Mouse (Mus musculus): ENCODE data around the gene Dhps.
"Not testable (repeated sequence)": the region's sequence is repeated elsewhere in the genome, so short reads cannot be mapped to it uniquely, and the experiment has no call there.

Dhps gene

GRCm38 (mm10) chr8:85059879-85060616 lies 11.5 kb upstream of the Dhps start, which contains the start of gene Fbxw9:
Gene Fbxw9, plus strand, starts transcription at chr8:85060055.
- peak; percentile 96 for DNase-seq (ENCODE audit: low read depth, low spot score)

DNA sequence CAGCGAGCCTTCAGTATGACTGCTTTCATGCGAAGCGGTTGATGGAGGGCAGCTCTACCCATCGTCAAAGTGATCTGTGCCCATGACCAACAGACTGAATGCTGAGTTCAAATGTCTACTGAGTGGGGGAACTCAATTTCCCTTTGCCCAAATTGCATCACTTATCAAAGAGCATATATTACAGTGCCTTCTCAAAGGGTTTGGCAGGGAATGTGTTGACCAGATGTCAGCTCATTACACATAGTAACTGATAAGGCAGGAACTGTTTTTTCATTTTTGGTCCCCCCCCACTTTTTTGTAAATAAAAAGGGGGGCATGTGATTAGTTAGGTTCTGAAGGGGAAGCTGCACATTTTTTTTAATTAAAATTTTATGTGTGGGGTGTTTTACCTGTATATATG lies 9.0 kb upstream of the Dhps start:
- no peak for DNase-seq (ENCODE audit: low read depth, low spot score)

GRCm38 (mm10) chr8:85065213-85065612 lies 6.3 kb upstream of the Dhps start:
- DNase-seq (ENCODE audit: low read depth, low spot score), result no peak

DNA sequence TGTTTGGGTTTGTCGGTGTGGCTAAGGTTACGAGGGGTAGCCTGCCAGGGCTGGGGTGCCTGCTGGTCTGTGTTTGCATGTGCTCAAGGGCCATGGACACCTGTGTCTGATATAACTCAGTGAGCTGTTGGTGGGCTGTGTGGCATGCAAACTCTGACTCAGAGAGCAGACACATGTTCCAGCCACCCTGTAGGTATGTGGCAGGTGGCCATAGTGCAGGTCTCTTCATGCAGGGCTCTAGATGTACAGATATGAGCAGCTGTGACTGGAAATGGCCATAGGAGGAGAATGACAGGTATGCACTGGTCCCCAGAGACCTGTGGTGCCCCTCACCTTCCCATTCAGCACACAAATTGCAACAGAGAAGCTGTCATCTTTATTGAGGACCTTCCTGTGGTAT lies 4.4 kb upstream of the Dhps start:
- DNase-seq (ENCODE audit: low read depth, low spot score), result no peak

DNA sequence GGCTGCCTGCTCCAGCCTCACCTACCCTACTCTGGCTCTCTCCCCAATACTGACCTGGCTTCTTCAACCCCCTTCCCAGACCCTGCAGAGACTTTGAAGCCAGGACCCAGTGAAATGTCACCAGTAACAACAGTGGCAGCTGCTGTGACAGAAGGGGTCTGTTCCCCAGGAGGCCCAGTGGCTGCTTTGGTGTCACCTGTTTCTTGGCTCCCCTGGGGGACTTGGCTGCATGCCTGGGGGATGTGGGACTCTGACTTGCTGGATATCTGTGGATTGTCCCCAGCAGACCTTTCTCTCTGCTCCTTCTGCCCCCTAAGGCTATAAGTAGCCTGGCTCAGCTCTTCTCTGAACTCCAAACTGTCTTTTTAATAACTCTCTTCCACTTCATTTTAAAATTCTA lies 3.6 kb upstream of the Dhps start, which contains the start of gene Gm5741:
TSS of gene Gm5741 (minus strand) at position 1 of the 400 bp plus-strand sequence.
- no peak for DNase-seq (ENCODE audit: low read depth, low spot score)

- DNase-seq (ENCODE audit: low read depth, low spot score), result no peak
Observed at GRCm38 (mm10) chr8:85071041-85071440, 516 bp upstream of the Dhps start.

DNA sequence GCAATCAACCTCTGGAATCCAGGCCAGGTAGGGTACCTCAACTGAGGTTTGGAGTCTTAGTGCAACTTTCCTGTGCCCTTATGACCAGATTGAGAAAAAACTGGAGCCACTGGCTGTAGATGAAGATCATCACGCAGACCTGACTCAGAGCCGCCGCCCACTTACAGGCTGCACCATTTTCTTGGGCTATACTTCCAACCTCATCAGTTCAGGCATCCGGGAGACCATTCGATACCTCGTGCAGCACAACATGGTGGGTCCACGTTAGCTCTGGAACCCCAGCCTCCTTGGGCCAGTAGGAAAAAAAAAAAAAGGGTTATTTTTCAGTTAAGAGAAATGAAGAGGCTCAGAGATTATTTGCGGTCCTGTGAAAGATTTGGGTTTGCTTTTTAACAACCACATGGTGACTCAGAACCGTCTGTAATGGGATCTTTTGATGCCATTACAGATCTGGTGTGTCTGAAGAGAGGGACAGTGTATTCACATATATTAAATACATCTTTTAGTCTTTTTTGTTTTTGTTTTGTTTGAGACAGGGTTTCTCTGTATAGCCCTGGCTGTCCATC lies 890 bp downstream of the Dhps start:
- no peak for DNase-seq (ENCODE audit: low read depth, low spot score)

- DNase-seq (ENCODE audit: low read depth, low spot score), result no peak
Observed at GRCm38 (mm10) chr8:85073041-85073612, 1.6 kb downstream of the Dhps start.

DNA sequence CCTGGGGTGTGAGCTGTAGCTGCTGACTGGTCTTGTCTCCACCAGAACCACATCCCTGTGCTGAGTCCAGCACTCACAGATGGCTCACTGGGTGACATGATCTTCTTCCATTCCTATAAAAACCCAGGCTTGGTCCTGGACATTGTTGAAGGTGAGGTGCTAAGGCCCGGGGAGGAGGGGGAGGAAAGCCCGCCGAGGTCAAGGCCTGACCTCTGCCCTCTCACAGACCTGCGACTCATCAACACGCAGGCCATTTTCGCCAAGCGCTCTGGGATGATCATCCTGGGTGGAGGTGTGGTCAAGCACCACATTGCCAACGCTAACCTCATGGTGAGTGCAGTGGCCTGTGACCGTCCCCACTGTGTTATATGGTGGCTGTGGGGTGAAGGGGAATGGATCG lies 2.6 kb downstream of the Dhps start:
- no peak for DNase-seq (ENCODE audit: low read depth, low spot score)

- DNase-seq (ENCODE audit: low read depth, low spot score), result no peak
Observed at GRCm38 (mm10) chr8:85074617-85075016, 3.1 kb downstream of the Dhps start.

GRCm38 (mm10) chr8:85076001-85076400 lies 4.4 kb downstream of the Dhps start:
- peak; percentile 76 for DNase-seq (ENCODE audit: low read depth, low spot score)

- peak; percentile 93 for DNase-seq (ENCODE audit: low read depth, low spot score)
Observed at GRCm38 (mm10) chr8:85076993-85077392, 5.4 kb downstream of the Dhps start.

DNA sequence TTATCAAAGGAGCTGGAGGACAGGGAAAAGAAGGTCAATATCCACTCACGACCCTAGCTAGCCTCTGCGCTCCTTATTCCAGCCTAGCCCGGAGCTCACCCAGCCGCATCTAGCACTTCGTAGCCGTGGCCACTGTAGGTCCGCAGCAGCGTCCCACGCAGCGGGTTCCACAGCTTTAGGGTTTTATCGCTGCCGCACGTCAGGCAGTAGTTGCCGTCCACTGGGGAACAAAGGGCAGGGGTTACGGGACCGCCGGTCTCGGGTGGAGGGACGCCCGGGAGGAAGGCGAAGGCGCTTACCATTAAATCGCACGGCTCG lies 8.6 kb downstream of the Dhps start:
- no peak for DNase-seq (ENCODE audit: low read depth, low spot score)

GRCm38 (mm10) chr8:85080532-85081215 lies 9.1 kb downstream of the Dhps start, which contains the start of gene Wdr83os:
Gene Wdr83os, plus strand, starts transcription at chr8:85080740.
- DNase-seq (ENCODE audit: low read depth, low spot score), result peak; percentile 81

DNA sequence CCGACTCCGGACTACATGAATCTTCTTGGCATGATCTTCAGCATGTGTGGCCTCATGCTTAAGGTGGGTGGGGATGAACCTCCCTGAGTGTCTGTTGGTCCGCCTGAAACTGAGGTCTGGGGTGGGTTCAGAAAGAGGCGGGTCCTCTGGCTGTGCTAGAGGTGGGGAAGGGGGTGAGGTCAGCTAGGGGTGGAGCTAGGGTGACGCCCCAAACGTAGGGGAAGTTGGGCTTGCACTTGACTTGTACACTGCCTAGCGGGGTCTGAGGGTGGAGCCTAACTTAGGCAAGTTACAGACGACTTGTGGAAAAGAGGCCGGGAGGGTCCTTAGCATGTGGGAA lies 9.6 kb downstream of the Dhps start, which contains the start of gene Wdr83:
TSS of gene Wdr83 (minus strand) at position 91 of the 340 bp plus-strand sequence.
- peak; percentile 91 for DNase-seq (ENCODE audit: low read depth, low spot score)

- DNase-seq (ENCODE audit: low read depth, low spot score), result not testable (repeated sequence)
Observed at GRCm38 (mm10) chr8:85082169-85082568, 10.6 kb downstream of the Dhps start.

GRCm38 (mm10) chr8:85083108-85083813 lies 11.7 kb downstream of the Dhps start, which contains the start of gene Man2b1:
Gene Man2b1, plus strand, starts transcription at chr8:85083270.
- DNase-seq (ENCODE audit: low read depth, low spot score), result peak; percentile 96

DNA sequence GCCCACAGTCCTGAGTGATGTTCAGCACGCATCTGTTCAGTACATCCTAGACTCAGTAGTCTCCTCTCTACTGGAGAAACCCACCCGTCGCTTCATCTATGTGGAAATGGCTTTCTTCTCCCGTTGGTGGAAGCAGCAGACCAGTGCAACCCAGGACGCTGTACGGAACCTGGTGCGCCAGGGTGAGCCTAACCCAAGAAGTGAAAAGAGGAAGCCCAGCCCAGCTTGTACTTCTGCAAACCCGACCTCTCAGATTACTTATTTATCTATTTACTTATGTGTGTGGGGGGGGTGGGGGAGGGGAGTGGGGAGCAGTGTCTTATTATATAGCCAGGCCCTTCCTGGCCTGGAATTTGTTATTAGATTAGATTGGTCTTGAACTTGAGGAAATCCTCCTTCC lies 13.1 kb downstream of the Dhps start:
- no peak for DNase-seq (ENCODE audit: low read depth, low spot score)

- DNase-seq (ENCODE audit: low read depth, low spot score), result no peak
Observed at GRCm38 (mm10) chr8:85086238-85086637, 14.7 kb downstream of the Dhps start.

DNA sequence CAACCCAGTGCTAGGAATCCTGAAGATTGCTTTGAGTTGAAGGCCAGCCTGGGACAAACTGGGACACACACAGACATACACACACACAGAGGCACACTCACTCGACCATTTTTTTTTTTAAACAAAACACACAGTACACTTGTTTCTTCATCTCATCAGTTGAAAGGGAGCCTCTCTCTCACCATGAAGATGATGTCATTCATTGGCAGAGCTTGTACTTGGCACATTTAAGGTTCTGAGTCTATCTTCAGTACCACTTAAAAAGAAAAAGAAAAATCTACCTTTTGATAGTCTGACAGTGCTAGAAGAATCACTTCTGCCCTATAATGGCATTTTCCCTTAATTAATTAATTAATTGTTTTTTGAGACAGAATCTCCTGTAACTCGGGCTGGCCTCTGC lies 17.2 kb downstream of the Dhps start:
- no peak for DNase-seq (ENCODE audit: low read depth, low spot score)

DNA sequence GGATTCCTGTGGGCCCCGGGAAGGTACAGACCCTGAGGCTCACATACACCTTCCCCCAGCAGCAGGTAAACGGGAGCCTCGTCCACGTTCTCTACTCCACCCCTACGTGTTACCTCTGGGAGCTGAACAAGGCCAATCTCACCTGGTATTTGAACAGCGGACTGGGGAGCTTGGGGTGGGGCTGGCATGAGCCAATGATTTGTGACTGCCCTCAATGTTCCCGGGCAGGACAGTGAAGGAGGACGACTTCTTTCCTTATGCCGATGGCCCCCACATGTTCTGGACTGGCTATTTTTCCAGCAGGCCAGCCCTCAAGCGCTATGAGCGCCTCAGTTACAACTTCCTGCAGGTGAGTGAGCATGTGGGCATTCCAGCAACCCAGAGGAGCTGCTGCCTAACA lies 19.3 kb downstream of the Dhps start:
- no peak for DNase-seq (ENCODE audit: low read depth, low spot score)

Data from ZHBTc4 (cell line).